Mouse (Mus musculus) cerebellum, adult (tissue): ENCODE measurements around the gene Krtap19-1.

Source experiments
- ATAC-seq: cut with Nextera tagmentation; 2 replicates; pipeline ENCODE4 v1.9.2; 2017; ENCODE audit warnings: mild to moderate bottlenecking, moderate library complexity, mixed read lengths; ENCODE audit not compliant: insufficient number of reproducible peaks, low FRiP score, low TSS enrichment

Gene Krtap19-1

GRCm38 (mm10) chr16:88869311-88869710 lies at the start of gene Krtap19-1:
Gene Krtap19-1 (minus strand): TSS chr16:88869411.
- no peak for ATAC-seq

- no peak for ATAC-seq
Measured at GRCm38 (mm10) chr16:88896357-88896756, 27.1 kb upstream of the Krtap19-1 start, which contains the start of gene Krtap19-5. Gene Krtap19-5 (minus strand): TSS chr16:88896457.

DNA sequence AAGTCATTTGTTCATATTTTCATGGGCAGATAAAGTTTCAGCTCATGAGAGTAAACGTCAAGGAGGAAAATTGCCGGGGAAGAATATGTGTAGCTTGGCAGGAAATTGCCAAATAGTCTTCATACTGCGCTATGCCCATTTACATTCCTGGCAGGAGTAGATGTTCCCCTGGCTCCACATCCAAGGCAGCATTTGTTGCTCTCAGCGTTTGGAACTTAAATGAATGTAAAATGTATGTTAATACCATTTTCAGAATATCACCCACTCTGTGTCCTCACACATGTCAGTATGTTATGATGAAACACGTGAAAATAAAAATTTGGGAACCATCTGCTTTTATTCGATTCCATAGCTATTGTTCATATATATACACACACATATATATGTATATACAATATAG lies 17.7 kb upstream of the Krtap19-1 start:
- ATAC-seq: no peak

GRCm38 (mm10) chr16:88884989-88885388 lies 15.8 kb upstream of the Krtap19-1 start, which contains the start of gene Krtap19-4:
Gene Krtap19-4 (minus strand): TSS chr16:88885089.
- ATAC-seq: no peak

DNA sequence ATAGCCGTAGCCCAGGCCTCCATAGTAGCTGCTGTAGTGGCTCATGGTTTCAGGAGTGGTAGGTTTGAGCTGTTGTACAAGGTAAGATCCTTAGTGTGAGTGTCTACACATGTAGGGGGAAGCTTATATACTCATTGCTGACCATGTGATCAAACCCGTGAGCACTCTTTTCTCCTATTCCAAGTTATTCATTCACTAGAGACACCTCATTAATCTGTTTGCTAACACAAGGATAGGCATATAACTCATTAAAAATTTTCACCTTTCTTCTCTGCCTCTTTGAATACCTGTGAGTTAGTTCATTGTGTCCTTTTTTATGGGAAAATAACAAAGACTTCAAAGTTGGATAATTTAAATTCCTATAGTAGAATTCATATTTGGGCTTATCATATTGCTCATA lies 8.7 kb upstream of the Krtap19-1 start, which contains the start of gene Krtap19-3:
Gene Krtap19-3 (minus strand): TSS at position 101 of the 400 bp plus-strand sequence.
- ATAC-seq: no peak

- no peak for ATAC-seq
Measured at GRCm38 (mm10) chr16:88874169-88874568, 5.0 kb upstream of the Krtap19-1 start, which contains the start of gene Krtap19-2. Gene Krtap19-2 (minus strand): TSS chr16:88874269.

- ATAC-seq: no peak
Measured at GRCm38 (mm10) chr16:88864887-88865407, 4.3 kb downstream of the Krtap19-1 start.

DNA sequence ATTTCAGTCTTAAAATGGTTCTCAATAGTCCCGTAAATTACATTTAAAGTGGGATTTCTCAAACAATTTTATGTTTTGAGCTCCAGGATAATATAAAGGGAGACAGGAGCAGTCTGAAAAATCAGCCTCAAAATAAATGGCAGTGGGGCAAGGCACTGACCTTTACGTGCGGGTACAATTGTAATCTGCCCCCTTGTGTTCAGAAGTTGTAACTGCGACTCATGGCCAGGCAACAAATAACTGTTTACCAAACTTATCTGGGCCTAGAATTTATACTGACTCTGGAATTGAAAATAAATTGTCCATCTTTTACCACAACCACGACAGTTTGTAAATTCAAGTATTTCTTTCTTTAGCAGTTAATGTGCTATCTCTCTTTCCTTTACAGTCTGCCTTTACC lies 17.8 kb downstream of the Krtap19-1 start:
- no peak for ATAC-seq

DNA sequence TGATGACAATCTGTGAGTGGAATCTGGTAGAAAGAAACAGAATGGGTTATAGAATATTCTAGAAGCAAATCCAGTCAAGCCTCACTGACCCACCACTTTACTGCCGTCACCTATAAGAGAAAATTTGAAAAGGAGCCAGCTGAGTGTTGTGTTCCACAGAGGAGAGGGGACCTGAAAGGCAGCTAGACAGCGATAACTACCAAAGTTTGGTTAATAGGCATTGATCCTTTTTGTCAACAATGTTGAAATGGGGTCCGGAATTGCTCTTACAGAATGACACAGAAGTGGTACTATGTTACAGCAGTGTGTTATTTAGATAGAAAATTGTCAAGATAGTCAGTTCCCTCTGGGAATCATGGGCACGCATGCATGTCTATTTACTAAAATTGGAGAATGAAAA lies 20.7 kb downstream of the Krtap19-1 start:
- no peak for ATAC-seq

DNA sequence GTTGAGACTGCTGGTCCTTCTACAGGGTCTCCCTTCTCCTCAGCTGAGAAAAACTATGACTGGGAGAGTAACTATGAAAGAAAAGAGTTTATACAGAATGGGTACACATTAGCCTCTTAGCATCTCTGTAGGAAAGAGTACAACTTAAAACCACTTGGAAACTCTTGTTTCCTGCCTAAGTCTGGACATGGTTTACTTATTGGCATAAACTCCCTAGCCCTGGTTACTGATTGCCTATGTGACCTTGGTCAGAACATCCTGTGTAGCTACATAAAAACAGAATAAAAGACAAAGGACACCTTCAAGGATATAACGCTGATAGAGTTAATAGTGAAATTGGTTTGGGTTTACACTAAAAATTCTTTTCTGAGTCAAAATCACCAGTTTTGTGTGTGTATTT lies 21.8 kb downstream of the Krtap19-1 start:
- no peak for ATAC-seq

DNA sequence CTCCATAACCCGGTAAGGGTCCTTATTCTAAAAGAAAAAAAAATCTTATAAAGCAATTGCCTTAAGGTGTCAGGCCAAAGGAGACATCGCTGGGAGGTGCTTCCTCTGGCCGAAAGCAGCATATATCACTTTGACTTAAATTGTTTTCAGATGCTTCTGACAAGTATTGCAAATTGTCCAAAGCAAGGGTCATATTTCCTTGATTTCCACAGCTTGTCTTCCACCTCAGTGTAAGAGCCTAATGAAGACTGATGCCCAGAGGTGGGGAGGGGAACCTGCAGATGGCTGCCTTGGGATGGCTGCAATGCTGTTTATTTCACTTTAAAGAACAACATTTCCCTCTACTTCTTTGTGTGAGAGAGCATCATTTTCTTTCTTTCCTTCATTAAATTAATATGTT lies 42.2 kb downstream of the Krtap19-1 start:
- ATAC-seq: no peak

- ATAC-seq: no peak
Measured at GRCm38 (mm10) chr16:88826095-88826652, 43.0 kb downstream of the Krtap19-1 start, which contains the start of gene Krtap14. Gene Krtap14 (minus strand): TSS chr16:88826145.

DNA sequence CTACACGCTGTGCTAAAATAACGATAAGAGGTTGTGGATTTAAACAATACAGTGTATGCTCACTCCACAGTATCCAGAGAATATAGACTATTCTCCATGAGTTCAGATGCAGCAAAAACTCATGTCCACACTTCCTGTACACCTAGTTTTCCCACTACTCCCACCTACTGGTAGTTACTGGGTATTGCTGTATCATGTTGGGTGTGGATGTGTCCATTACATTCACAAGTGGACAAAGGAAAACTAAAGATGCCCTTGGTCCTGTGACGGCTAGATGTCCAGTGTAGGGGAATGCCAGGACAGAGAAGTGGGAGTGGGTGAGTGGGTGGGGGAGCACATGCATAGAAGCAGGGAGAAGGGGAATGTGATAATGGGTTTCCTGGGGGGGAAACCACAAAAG lies 45.5 kb downstream of the Krtap19-1 start:
- no peak for ATAC-seq

GRCm38 (mm10) chr16:88820066-88820465 lies 49.1 kb downstream of the Krtap19-1 start, which contains the start of gene Krtap15:
Gene Krtap15 (plus strand): TSS chr16:88820215.
- no peak for ATAC-seq
